Mouse (Mus musculus) layer of hippocampus, postnatal 14 days (tissue): ENCODE results near the gene Gm49368. TPM values are rescaled to one million over a fixed set of nuclear protein-coding genes. Genes with fewer than 3 reads are reported as not detected.

ENCODE experiments used
- DNase-seq, 2 experiments: peaks; one replicate each; pipeline ENCODE4 v3.0.0; 2021 to 2022; ENCODE audit warnings: low spot score in 2 of 2, mixed read lengths in 1 of 2
- total RNA-seq, 2 experiments: library from RNA; stranded (reverse); gene quantifications; 2 replicates each; pipeline ENCODE4 v1.2.3; 2021

Gm49368 gene
- total RNA-seq, 2 experiments from 2014 or later, result 0.12 TPM; not detected in 1

- no peak for DNase-seq
Observed at GRCm38 (mm10) chr7:128056917-128057444, 5.5 kb upstream of the Gm49368 start.

GRCm38 (mm10) chr7:128057860-128058259 is 4.6 kb upstream of the Gm49368 start:
- DNase-seq, result no peak

DNA sequence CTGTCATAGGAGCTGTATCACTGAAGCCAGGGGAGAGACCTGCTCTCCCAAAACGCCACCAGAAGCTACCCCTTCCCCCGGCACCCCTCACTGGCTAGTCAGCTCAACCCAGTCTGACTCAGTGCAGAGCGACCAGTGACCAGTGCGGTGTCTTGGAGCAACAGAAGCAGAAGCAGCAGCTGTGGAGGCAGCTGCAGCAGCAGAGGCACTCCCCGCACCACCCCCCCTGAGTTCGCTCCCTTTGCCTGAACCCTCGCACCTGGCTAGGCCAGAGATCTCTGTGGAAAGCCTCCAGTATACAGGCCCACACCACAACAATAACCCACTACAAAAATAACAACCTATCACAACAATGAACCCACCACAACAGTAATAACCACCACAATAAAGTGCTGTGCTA is 3.9 kb upstream of the Gm49368 start:
- no peak for DNase-seq

DNA sequence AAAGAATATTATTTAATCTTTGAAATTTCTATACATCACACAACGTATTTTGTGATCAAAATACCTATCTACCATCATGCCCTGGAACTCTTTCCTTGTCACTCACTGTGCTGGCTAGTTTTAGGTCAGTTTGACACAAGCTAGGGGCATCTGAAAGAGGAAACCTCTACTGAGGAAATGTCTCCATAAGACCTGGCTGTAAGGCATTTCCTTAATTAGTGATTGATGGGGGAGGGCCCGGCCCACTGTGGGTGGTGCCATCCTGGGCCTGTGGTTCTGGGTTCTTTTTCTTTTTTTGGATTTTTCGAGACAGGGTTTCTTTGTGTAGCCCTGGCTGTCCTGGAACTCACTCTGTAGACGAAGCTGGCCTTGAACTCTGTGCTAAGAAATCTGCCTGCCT is 3.4 kb upstream of the Gm49368 start:
- DNase-seq, result no peak

DNA sequence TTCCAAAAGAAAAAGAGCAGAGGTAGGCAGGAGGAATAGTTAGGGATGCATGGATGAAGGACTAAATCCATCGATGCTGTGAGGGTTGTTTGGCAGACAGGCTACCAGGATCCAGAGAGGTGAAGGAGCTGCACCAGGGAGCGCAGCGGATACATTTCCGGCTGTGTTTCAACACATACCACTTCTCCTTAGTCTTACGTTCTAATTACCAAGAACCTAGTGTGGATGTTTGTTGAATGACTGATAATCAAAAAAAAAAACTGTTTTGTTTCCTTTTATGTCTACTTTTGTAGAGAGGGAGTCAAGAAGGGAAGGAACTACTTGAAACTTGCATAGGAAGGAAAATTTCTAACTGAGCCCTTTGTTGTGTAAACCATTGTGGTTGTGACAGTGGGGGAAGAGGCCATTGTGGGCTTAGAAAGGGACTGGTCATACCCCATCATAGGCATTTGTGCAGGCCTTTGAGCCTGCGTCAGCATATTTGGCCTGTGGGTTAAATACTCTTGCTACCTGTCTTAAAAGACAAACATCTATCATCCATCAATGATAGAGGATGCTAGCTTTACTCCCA is 813 bp downstream of the Gm49368 start:
- no peak for DNase-seq

- DNase-seq, result no peak
Observed at GRCm38 (mm10) chr7:128065547-128065946, 3.1 kb downstream of the Gm49368 start.

GRCm38 (mm10) chr7:128067847-128068246 is 5.4 kb downstream of the Gm49368 start:
- peak in 1 of 2 experiments; percentile 16 for DNase-seq

- DNase-seq, result no peak
Observed at GRCm38 (mm10) chr7:128069844-128070243, 7.4 kb downstream of the Gm49368 start.

- DNase-seq, result no peak
Observed at GRCm38 (mm10) chr7:128071816-128072215, 9.3 kb downstream of the Gm49368 start.

- no peak for DNase-seq
Observed at GRCm38 (mm10) chr7:128080012-128080411, 17.5 kb downstream of the Gm49368 start.

GRCm38 (mm10) chr7:128089141-128089540 is 26.7 kb downstream of the Gm49368 start:
- peak in 1 of 2 experiments; percentile 25 for DNase-seq

DNA sequence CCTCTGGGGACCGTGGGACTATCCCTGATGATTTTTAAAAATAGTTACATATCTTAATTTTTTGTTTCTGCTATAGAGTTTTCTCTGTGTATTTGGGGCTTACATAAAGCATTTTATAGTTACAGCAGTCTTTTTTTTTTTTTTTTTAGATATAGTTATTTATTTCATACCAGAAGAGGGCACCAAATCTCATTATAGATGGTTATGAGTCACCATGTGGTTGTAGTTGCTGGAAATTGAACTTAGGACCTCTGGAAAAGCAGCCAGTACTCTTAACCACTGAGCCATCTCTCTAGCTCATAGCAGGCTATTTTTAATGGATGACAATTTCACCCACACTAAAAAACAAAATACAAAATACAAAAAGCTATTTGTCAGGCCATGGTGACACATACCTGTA is 35.7 kb downstream of the Gm49368 start:
- no peak for DNase-seq

GRCm38 (mm10) chr7:128100742-128101357 is 38.4 kb downstream of the Gm49368 start:
- no peak for DNase-seq

DNA sequence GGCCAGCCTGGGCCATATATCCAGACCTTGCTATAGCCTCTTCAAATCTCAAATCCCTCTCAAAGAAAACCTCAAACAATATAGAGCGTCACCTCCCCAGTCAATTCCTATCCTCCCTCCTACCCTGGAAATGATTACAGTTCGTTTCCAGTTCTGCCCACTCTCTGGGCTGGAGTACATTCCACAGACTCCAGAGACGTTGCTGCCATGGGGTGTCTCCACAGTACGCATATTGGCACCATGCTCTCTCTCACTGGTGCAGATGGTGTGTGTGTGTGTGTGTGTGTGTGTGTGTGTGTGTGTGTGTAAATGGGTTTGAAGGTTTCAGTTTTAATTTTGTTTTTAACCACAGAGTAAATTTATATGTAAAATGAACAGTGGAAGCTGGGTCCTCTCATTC is 42.8 kb downstream of the Gm49368 start:
- peak; percentile 45 to 71 for DNase-seq

GRCm38 (mm10) chr7:128107462-128107861 is 45.0 kb downstream of the Gm49368 start:
- DNase-seq, result no peak

- no peak for DNase-seq
Observed at GRCm38 (mm10) chr7:128110314-128110713, 47.8 kb downstream of the Gm49368 start.

- DNase-seq, result no peak
Observed at GRCm38 (mm10) chr7:128112131-128112530, 49.6 kb downstream of the Gm49368 start.

DNA sequence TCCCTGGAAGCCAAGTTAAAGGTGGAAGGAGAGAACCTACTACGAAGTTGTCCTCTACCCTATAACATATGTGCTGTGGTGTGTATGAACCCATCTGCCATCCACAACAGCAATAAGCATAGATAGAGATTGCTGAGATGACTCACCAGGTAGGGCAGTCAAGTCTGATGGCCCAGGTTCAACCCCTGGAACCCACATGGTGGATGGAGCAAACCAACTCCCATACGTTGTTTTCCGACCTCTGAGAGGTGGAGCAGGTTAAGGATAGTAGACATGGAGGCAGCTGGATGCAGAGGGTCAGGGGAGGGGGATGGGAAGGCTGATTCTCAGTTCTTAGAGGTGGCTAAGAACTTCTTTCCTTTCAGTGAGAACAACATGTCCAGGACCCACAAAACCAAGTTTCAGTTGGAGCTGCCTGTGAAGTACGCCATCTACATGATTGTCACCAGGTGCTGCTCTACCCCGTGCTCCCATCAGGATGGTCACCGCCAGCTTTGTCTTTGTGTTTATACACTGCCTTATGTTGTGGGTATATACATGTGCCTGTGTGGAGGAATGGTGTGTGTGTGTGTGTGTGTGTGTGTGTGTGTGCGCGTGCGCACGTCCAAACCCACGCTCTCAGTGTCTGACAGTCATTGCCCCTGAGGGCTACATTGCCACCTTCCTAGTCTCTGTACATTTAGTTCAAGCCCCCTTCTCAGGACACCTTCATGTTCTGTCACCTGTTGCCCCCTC is 52.1 kb downstream of the Gm49368 start:
- DNase-seq, result no peak

DNA sequence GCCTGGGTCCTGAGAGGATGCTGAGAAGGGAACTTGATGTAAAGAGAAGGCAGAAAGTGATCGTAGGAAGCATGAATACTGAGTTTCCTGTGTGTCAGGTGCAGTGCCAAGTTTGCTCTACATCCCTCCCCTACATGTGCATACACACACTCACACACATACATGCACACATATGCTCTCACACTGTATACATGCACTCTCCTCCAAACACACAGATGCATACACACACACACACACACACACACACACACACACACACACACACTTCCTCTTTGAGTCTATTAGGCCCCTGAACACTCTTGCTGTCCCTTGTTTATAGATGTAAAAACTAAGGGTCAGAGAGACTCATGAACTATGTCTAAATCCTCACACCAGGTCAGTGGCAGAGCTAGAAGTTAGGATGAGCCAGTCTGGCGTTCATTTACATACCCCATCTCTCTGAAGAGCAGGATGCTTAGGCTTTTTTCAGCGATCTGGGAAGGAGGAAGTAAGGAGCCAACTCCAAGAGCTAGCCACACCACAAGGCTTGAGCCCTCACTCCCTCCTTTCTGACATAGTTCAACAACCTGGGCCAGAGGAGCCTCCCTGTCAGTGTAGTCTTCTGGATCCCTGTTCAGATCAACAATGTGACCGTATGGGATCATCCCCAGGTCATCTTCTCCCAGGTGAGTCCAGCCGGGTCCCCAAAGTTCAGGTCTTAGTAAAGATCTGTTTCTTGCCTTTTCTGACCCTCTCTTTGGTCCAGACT is 52.9 kb downstream of the Gm49368 start:
- DNase-seq, result no peak

- DNase-seq, result no peak
Observed at GRCm38 (mm10) chr7:128116396-128116795, 53.9 kb downstream of the Gm49368 start.

GRCm38 (mm10) chr7:128119726-128120490 is 57.4 kb downstream of the Gm49368 start:
- DNase-seq, result no peak
